Mouse (Mus musculus) layer of hippocampus, postnatal 10 days (tissue): ENCODE results near the gene Abcc2. TPM values are rescaled to one million over a fixed set of nuclear protein-coding genes. Genes with fewer than 3 reads are reported as not detected.

ENCODE experiments used
- total RNA-seq, 2 experiments: library from RNA; stranded (reverse); gene quantifications; 2 replicates each; pipeline ENCODE4 v1.2.3; 2021

The Abcc2 gene
- total RNA-seq, 2 experiments from 2014 or later: 0.07 to 0.18 TPM

Other genes starting within 250 kb of the Abcc2 start
- gene Nkx2-3, start 169.9 kb upstream of the Abcc2 start, total RNA-seq: not detected
- gene Slc25a28, start 107.3 kb upstream of the Abcc2 start, total RNA-seq: 10 to 100 TPM; 36.2 to 40.2 TPM
- 10 to 100 TPM; 26.3 to 28.5 TPM for gene Entpd7, start 92.5 kb upstream of the Abcc2 start, total RNA-seq
- gene Cutc, start 29.2 kb upstream of the Abcc2 start, total RNA-seq: 1 to 10 TPM; 5.3 to 6.2 TPM
- gene Cox15, start 29.2 kb upstream of the Abcc2 start, total RNA-seq: 10 to 100 TPM; 17.9 to 20.6 TPM
- gene Dnmbp, start 158.0 kb downstream of the Abcc2 start, total RNA-seq: 10 to 100 TPM in 1 of 2 experiments, 1 to 10 TPM in 1; 8.6 to 11.4 TPM
- gene Cpn1, start 204.4 kb downstream of the Abcc2 start, total RNA-seq: under 1 TPM; 0.25 to 0.30 TPM
- not detected for gene Cyp2c23, start 247.0 kb downstream of the Abcc2 start, total RNA-seq